Mouse (Mus musculus) ovary, adult 10 weeks (tissue): ENCODE data around the gene Foxp4. TPM values are rescaled to one million over a fixed set of nuclear protein-coding genes. Genes with fewer than 3 reads are reported as not detected.

Source experiments
- polyA plus RNA-seq: library from polyadenylated mRNA; stranded (reverse); fragments of 350-450 nt; fragmentation: Illumina TruSeq; extraction: RNeasy Lipid Tissue Mini Kit (QIAGEN cat#74804); gene quantifications from one replicate; pipeline ENCODE4 v1.2.3, GENCODE M21; 2014

Foxp4 gene
- 0.20 TPM for polyA plus RNA-seq

DNA sequence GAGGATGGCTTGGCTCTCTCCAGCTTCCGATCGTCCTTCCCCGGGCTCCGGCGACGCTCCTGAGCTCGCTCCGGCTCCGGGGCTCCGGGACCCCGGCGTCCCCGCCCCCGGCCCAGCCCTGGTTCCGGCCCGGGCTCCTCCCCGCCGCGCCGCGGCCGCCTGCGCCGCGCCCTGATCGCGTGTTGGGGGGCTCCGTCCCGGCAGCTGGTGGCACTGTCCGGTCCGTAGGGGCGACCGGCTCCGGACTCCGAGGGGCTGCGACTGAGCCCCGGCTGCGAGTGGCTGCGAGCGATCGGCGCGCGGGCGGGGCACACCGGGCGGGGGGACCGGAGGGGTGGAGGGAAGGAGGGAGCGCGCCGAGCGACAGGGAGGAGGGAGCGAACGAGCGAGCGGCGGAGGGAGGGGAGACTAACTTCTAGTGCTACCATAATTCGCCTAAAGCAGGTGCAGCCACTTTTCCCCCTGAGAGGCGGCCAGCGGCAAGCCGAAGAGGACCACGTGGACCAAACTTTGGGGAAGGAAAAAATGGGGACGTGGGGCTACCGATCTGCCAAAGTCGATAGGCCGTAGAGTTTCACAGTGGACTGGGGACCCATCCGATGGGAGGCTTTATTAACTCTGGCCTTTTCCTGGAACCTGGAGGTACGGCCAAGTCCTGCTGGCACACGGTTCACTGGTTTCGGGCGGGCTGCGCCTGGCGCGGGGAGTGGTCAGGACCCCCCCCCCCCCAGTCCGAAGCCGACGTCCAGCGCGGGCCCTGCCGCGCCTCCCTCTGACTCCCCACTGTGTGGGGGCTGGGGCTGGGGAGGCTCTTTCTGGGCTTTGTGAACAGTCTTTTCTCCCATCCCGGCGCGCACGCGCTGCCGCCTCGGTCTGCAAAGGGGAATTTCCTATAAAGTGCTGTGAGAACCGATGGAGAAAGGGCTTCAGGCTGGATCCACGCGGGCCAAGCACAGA lies at the start of gene Foxp4:
TSS of gene Foxp4 (minus strand) at position 263 of the 957 bp plus-strand sequence.

DNA sequence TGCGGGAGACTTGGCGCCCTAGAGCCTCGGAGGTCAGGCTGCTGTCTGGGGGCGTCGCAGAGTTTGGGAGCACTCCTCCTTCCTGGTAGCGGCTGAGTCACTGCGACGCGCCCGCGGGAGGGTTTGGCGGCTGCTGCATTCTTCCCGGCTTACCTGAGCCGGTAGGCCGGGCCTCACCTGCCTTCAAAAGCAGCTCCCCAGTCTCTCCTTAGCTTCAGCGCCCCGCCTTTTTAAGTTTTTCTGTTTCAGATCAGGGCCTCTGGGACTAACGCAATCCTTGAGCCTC lies 90.0 kb downstream of the Foxp4 start, which contains the start of gene Mdfi:
TSS of gene Mdfi (minus strand) at position 210 of the 286 bp plus-strand sequence.

Other genes starting within 250 kb of the Foxp4 start
- 13.8 TPM for gene Tomm6, start 236.3 kb downstream of the Foxp4 start, polyA plus RNA-seq
- 0.54 TPM for gene Frs3, start 235.6 kb downstream of the Foxp4 start, polyA plus RNA-seq
- not detected for gene Gm21981, start 230.2 kb downstream of the Foxp4 start, polyA plus RNA-seq
- gene Prickle4, start 229.9 kb downstream of the Foxp4 start, polyA plus RNA-seq = not detected
- gene Pgc, start 197.8 kb downstream of the Foxp4 start, polyA plus RNA-seq = not detected
- not detected for gene Tfeb, start 187.6 kb downstream of the Foxp4 start, polyA plus RNA-seq
- gene Mdfi, start 90.0 kb downstream of the Foxp4 start, polyA plus RNA-seq = not detected
- gene 1700122O11Rik, start 113.6 kb upstream of the Foxp4 start, polyA plus RNA-seq = not detected
- gene 1700067P10Rik, start 164.7 kb upstream of the Foxp4 start, polyA plus RNA-seq = not detected
- not detected for gene 9830107B12Rik, start 221.6 kb upstream of the Foxp4 start, polyA plus RNA-seq
- 0.97 TPM for gene A530064D06Rik, start 242.6 kb upstream of the Foxp4 start, polyA plus RNA-seq